Mouse (Mus musculus): ENCODE measurements around the gene Metap2. TPM values are rescaled to one million over a fixed set of nuclear protein-coding genes. Genes with fewer than 3 reads are reported as not detected.

Gene Metap2
- polyA plus RNA-seq (2012; rRNA removed) = 95.5 and 124 TPM in 2 replicates

DNA sequence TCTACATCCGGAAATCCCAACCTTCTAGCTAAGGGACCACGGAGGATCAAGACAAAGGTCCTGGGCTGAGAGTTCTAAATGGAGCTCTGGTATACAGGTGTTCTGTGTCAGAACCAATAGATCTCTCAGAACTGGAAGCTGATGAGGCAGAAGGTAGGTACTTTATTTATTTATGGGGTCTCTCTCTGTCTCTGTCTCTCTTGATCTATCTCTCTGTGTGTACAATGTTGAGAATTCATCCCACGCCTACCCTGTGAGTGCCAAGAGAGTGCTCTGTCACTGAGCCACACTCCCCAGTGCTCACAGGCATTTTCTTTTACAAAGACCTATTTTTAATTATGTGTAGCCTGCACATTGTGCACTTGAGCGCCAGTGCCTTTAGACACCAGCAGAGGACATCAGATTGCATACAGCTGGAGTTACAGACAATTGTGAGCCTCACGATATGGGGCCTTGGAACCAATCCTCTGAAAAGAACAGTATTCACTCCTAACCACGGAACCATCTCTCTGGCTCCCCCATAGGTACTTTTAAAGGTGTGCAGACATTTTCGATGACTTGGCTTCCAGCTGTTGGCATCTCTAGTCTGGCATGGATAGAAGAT, at the start of gene Metap2:
Gene Metap2 (minus strand): TSS at position 51 of the 604 bp plus-strand sequence.
- DNase-seq (ENCODE audit: low spot score) = no peak

DNA sequence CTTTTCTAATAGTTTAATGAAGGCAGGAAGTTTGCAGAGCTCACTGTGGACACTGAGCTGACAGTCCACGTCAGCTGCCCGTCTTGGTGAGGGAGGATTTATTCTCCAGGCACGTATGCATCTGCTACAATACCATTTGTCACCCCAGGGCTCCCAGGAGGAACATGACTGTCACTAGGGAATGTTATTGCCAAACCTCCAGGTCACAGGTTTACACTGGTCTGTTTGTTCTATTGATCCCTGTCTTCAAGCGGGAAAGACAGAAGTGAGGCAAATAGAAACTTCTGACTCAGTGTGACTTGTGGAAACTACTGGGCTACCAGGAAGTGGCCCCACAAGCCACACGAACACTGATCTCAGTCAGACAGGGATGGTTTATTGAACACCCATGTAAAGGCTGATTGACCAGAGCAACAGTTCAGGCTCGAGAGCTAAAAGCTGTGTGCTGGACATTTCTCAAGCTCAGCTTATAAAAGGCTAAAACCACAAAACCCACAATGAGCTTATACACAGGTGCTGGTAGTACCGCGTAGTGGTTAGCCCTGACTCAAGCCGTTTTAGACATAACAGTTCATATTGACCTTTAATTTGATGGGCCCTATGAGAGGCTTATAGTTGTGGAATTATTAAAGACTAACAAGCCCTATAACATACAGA, 49.1 kb upstream of the Metap2 start:
- no peak for DNase-seq (ENCODE audit: low spot score)

DNA sequence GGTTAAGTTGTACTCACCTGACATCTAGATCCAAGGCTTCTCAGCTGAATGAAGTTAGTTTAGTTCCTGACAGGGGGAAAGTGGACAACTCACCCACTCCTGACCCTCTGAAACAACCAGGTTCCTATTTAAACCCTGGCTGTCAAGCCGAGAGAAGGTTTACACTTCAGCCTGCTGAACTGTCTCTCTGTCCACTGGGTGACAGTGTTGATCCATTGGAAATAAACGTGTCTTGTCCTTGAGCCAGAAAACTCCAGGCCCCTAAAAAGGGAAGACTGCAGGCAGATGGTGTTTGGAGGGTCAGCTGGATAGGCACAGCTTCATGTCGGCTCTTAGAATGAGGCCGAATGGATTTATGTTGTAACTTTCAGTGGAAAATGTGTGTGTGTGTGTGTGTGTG, 48.5 kb upstream of the Metap2 start:
- DNase-seq (ENCODE audit: low spot score) = no peak

DNA sequence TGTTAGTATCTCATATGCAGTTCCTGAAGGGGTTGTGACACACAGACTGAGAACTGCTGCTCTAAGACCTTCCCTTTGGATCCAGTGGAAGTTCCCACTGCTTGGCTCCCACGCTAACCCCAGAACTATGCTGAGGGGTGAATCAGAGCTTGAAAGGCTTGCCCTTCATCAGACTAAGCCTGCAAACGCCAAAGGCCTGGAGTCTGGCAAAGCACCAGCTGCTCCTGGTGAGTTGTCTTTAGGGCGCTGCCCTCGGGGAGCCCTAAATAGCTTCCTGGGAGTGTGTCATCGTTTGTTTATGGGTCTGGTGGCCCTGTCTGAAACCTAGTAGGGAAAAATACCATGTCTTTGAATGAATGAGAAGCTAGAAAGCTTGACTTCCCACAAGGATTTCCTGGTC, 47.3 kb upstream of the Metap2 start:
- DNase-seq (ENCODE audit: low spot score) = no peak

DNA sequence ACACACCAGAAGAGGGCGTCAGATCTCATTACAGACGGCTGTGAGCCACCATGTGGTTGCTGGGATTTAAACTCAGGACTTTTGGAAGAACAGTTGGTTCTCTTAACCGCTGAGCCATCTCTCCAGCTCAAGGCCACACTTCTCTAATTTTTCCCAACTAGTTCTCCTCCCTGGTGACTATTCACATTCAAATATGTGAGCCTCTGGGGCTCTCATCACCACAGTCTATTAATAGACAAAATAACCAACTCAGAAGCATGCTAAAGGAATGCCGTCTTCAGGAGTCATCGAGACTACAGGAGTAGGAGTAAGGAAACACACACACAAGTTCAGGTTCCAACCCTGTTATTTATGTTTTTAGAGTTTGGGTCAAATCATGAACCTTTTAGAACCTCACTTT, 43.4 kb upstream of the Metap2 start:
- no peak for DNase-seq (ENCODE audit: low spot score)

DNA sequence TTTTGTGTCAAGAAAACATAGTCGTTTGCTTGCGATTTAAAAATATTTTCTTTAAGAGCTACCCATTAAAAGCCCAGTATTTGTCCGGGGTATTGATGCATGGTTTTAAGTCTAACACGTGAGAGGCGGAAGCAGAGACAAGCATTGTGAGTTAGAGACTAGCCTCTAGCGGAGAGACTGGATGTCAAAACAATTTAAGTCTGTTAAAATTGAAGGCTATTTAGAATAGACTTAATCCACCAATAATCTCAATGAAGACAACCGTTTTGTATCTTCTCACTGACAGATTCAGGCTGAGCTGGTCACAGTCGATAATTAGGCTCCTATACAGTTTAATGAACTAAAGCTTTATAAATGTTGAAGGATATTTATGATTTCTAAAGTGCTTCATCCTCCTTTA, 42.8 kb upstream of the Metap2 start:
- no peak for DNase-seq (ENCODE audit: low spot score)

DNA sequence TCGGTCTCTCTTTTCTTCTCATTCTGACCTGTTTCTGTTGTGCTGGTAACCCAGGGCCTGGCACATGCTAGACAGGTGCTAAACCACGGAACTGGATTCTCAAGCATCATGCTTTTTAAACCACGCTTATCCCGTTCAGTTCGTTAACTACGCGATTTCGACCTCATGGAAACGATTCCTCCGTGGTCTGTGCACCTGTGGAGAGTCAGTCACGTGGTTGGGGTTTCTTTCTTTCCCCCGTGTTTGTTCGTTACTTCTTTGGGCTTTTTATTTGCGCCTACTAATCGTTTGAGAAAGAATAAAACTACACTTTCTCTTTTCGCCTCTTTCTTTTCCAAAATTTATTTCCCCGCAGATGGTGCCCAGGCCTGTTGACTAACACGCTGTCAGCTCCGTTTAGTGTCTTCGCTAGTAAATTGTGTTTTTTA, 42.0 kb upstream of the Metap2 start:
- DNase-seq (ENCODE audit: low spot score) = no peak

DNA sequence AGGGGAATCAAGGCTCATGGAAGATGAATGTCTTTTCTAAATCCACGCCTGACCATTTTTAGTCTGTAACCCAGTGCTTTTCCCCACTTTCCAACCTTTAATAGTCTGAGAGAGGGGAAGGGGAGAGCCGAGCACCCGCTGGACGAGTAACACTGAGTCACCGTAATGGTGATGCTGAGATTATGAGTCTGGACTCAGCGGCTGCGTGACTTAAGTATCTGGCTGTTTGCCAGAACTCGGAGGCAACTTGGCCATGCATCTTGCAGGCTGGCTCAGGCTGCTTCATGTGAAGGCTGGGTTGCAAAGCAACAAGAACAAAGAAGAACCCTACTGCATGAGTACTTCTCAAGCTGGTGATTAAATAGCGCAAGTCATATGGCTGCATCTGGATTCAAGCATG, 37.1 kb upstream of the Metap2 start:
- DNase-seq (ENCODE audit: low spot score) = no peak

DNA sequence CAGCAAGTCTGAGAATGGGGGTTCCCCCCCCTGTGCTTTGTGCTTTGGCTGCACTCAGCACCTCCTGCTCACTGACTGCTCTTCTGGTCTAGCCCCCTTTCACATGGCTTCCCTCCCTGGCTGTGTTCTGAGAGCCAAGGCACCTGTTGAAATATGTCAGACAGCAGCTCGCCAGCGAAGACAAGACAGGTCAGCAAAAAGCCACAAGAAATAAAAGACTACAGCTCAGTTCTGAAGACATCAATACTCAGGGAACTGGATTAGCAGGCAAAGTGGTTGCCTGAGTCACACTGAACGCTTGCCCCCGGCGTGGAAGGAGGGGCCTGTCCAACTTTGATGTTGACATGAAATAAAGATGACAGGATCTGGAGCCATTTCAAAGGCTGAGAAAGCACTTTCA, 36.0 kb upstream of the Metap2 start:
- no peak for DNase-seq (ENCODE audit: low spot score)

DNA sequence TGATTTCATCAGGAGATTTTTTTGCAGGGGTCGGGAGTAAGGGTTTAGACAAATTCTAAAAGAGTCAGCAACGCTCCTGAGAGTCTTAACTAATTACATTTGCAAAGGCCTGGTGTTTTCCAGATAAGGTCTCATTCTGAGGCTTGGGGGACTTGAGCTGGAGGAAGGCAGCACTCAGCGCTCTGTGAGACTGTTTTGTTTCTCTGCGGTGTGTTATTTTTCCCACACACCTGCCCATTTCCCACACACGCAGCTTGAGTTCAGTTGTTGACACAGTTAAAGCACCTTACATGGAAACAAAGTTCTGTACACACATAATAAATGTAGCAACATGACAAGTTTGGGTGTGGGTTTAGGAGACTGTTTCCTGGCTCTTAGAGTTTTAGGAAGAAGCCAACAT, 35.1 kb upstream of the Metap2 start:
- no peak for DNase-seq (ENCODE audit: low spot score)

DNA sequence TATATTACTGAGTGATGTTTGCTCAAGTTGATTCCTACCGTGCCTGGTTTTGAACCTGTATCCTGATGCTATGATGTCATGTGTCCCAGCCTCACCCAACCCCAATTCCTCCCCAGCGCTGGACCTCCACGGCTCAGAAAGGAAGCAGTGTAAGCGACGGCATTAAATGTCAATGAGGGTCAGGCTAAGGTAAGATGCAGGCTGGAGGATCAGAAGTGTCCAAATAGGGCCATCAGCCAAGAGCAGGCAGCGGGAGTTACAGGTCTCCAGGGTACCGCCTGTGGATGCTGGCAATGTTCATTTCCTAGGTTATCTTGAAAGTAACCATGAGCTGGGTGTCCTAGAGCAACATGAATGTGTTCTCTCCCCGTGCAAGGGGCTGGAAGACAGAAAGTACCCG, 34.5 kb upstream of the Metap2 start:
- DNase-seq (ENCODE audit: low spot score) = no peak

DNA sequence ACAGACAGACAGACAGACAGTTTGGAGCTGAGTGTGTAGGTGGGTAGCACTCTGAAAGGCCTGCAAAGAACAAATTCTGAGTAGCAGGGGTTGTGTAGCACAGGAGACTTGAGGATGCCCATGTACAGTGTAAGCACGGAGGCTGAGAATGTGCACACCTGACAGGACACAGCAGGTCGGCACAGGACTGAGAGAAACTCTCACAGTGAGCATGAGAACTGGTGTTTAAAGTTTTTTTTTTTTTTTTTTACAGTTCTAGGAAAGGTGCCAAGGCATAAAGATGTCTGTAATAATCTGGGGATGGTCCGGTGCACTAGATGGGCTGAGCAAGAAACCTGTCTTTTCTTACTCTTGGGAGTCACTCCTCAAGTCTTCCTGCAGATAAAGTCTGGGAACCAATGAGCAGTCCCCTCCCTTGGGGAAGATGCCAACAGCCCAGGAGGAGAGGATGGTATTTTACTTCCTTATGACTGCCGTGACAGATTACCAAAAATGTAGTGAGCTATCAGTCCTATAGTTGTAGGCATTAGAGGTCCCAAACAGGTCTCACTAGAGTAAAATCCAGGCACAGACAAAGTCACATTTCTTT, 33.4 kb upstream of the Metap2 start:
- DNase-seq (ENCODE audit: low spot score) = no peak

DNA sequence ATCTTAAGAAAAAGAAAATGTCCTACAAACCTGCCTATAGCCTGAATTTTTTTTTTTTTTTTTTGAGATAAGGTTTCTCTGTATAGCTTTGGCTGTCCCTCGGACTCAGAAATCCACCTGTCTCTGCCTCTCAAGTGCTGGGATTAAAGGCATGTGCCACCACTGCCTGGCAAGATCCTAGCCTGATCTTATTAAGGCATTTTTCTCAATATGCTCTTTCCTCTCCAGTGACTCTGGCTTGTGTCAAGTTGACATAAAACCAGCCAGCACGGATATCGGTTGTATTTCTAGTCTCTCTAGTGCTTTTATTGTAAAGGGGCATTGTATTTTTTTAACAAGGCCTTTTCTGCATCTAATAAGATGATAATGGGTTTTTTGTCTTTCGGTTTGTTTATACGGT, 27.8 kb upstream of the Metap2 start:
- no peak for DNase-seq (ENCODE audit: low spot score)

DNA sequence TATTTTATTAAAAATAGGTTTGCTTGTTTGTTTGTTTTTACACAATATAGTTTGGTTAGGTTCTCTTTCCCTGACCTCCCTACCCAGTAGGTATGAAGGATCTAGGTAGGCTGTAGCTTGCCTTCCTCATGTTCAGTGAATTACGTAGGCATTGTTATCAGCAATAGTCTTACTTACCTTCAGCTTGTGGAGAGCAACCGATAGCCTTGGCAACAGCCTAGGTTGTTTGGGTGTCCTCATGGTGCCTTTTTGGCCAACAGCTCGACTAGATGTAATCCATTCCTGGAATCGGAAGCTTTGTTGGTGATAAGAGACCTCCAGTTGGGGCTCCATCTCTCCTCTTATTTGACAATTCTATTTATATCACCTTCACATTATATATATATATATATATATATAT, 24.3 kb upstream of the Metap2 start:
- no peak for DNase-seq (ENCODE audit: low spot score)

DNA sequence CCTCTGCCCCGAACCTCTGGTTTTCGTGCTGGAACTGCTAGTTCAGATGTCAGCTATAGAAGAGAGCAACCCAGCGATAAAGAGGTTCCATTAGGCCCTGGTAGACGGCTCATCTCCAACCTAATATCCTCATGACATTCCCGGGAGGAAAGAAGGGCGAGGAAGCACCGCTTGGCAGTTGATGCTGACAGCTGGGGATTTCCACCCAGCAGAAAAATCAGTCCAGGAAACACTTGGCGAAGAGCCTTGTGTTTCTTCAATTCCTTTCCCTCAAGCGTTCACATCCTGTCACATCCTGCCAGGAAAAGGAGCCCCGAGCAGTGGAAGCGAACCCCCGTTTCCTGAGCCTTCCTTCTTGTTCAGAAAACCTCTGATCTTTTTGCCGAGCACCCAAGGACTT, 22.3 kb upstream of the Metap2 start:
- no peak for DNase-seq (ENCODE audit: low spot score)

DNA sequence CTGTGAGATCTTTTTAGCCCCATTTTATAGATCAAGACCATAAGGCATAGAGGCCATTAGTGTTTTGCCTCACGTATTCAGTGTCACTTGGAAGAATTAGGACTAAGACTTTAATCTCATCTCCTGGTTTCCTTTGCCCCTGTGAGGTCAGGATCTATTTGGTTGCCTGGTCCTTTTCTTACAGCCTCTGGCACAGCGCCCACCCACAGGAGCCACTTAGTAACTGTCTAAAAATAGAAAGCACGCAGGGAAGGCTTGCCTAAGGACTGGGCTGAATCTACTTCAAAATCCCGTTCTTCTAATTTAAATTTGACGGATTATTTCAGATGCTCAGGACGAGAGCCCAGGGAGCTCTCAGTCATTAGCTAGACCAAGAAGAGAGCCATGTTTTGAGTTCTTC, 21.8 kb upstream of the Metap2 start:
- DNase-seq (ENCODE audit: low spot score) = no peak

DNA sequence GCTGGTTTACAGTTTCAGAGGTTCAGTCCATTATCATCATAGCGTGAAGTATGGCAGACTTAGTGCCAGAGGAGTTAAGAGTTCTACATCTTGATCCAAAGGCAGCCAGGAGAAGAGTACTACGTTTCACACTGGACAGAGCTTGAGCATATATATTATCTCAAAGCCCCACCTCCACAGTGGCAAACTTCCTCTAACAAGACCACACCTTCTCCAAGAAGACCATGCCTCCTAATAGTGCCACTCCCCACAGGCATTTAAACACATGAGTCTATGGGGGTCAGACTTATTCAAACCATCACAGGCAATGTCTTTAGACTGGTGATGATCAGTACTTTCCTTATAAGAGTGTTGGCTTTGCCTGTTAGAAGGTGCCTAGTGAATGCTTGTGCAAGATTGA, 21.2 kb upstream of the Metap2 start:
- no peak for DNase-seq (ENCODE audit: low spot score)

DNA sequence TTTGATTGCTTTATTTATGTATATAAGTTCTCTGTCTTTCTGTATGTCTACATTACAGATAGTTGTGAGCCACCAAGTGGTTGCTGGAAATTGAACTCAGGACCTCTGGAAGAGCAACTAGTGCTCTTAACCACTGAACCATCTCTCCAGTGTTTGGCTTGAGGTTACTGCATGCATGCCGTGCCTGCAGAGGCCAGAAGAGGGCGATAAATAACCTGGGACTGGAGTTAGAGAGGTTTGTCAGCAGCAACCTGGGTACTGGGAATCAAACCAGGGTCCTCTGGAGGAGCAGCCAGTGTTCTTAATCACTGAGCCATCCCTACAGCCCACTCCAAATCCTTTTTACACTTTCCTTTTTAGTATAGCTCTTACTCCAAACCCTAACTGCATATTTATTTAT, 19.9 kb upstream of the Metap2 start:
- DNase-seq (ENCODE audit: low spot score) = no peak

DNA sequence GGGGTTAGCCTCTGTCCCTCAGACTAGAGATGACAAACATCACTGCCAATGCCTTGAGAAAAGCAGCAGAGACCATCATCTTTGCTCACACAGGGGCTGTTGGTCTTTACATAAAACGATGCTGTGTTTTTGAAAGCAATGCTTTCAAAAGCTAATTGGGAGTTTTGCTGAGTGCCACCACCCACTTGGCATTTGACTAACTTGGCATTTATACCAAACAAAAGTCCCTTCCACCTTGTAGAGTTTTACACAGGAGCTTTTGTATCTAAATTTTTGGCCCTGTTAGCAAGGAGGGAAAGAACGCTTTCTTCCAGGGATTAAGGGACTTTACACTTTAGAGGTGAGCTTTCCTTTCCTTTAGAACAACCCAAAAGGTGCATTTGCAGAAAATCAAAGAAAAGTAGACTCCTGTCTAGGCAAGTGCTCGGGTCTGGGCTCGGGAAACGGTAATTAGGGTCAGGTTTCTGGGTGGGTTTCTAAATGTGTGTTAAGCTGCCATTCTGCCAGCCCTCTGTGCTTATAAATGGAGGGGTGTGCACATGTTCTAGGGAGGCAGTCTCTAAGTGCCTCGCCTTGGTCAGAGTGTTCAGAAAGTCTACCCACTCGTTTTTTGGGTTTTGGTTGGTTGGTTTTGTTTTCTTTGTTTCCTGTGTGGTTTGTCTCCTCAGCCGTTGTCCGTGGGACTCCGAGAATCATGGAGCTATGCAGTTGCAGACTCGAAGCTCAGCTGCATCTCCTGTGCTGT, 18.8 kb upstream of the Metap2 start:
- no peak for DNase-seq (ENCODE audit: low spot score)

DNA sequence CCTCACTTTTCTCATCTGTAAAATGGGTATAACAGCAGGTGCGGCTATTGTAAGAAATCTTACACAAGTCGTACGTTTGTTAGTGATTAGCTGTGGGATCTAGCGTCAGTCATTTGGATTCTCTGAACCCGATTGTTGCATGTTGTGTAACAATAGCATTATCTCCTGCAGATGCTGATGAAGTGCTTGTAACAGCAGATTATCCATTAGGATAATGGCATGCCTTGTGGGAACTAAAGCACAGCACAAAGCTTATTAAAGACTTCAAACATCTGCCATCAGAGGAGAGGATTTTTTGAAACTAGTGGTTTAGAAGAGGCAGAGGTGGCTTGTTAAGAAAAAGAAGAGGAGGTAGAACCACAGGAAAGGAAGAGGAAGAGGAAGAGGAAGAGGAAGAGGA, 16.6 kb upstream of the Metap2 start:
- no peak for DNase-seq (ENCODE audit: low spot score)

DNA sequence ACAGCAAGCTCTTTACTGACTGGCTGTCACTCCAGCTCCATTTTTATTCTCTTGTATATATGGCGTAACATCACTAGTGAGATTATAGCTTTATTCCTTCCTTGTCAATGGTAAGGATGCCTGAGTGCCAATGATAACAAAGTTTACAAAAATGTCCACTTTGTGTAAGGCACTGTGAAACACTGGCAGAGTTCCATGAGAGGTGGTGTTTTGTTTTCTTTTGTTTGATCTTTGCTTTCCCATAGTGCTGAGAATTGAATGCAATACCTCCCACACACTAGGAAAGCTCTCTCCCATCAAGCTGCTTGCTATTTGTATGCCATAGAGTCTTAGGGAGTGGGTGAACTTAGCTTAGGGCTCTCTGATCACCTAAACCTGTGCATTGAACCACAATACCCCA, 16.0 kb upstream of the Metap2 start:
- DNase-seq (ENCODE audit: low spot score) = no peak

DNA sequence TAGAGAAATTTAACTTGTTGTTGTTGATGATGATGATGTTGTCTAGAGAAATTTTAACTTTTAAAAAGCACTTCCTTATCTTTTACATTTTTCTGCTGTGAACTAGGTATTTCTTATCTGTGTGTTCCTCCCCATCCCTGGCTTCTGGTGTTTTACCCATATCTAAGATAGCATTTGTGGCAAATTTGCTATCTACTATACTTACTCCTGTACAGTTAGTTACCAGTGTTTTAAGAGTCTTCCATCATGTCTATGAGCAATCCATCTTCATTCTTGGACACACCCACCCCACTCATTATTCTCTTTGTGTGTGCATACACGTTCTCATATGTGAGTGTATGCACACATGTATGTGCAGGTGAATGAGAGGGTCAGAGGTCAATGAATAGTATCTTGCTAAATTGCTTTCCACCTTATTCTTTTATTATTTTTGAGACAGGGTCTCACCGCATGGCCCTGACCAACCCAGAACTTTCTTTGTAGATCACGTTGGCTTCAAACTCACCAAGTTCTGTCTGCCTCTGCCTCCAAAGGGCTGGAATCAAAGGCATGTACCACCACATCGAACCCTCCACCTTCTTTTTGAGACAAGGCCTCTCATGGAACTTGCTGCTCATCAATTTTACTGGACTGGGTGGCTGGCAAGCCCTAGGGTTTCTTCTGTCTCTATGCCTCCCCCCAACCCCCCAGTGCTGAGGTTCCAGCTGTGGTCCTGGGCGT, 15.4 kb upstream of the Metap2 start:
- DNase-seq (ENCODE audit: low spot score) = no peak

All from urinary bladder, adult 2 months (tissue).